ENCODE assay signal across 17 mouse cellular contexts in the genomic region with DNA sequence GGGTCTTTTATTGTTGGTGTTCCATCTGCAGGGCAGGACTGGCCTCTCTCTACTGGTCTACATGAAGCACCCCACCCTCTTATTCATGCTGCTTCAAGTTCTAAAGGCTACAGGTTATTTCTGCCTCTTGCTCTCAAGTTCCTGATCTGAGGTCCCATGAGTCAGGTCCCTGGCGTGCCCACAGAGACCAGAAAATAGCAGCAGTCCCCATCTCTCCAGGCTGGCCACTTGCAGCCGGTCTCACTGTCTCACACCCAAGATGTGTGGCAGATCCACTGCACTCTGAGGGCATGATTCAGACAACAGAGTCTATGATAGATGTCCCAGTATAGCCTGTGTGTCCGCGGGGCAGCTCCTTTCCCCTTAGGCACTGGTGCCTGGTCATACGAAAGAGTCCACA. TPM values are rescaled to one million over a fixed set of nuclear protein-coding genes. Genes with fewer than 3 reads are reported as not detected.
"Had no signal": no experiment of that assay in that cellular context is flagged by ENCODE, and none has a peak within 500 bp of the region (broad histone marks: within the 10 kb centered on the region; RNA-seq: fewer than 3 reads in every experiment).

No protein-coding gene starts in this region.

- DNase-seq: lung, adult 2 months; lung, postnatal 14 days; lung, postnatal 36 days; right cerebral cortex, postnatal 14 days; spleen, adult 18-20 months; thymus, adult 18-20 months; thymus, postnatal 14 days; thymus, postnatal 36 days had no signal

- H3K9me3 ChIP-seq: lung, embryonic 15.5 days; midbrain, embryonic 13.5 days; midbrain, embryonic 15.5 days; neural tube, embryonic 12.5 days had no signal

- H3K4me3 ChIP-seq: lung, embryonic 15.5 days; megakaryocyte, embryonic 14.5 days; midbrain, embryonic 13.5 days; midbrain, embryonic 15.5 days; neural tube, embryonic 12.5 days had no signal

- H3K9ac ChIP-seq: lung, embryonic 15.5 days; midbrain, embryonic 13.5 days; midbrain, embryonic 15.5 days; neural tube, embryonic 12.5 days had no signal

- H3K4me1 ChIP-seq: lung, embryonic 15.5 days; megakaryocyte, embryonic 14.5 days; midbrain, embryonic 13.5 days; midbrain, embryonic 15.5 days; neural tube, embryonic 12.5 days had no signal

- H3K27ac ChIP-seq: lung, embryonic 15.5 days; macrophage; midbrain, embryonic 13.5 days; midbrain, embryonic 15.5 days; neural tube, embryonic 12.5 days had no signal

- H3K36me3 ChIP-seq: lung, embryonic 15.5 days; midbrain, embryonic 13.5 days; midbrain, embryonic 15.5 days; neural tube, embryonic 12.5 days had no signal

- H3K27me3 ChIP-seq: lung, embryonic 15.5 days; midbrain, embryonic 13.5 days; midbrain, embryonic 15.5 days; neural tube, embryonic 12.5 days had no signal

- H3K4me2 ChIP-seq: lung, embryonic 15.5 days; midbrain, embryonic 11.5 days; midbrain, embryonic 13.5 days; midbrain, embryonic 15.5 days; neural tube, embryonic 12.5 days had no signal

- ATAC-seq: lung, postnatal 0 days; midbrain, embryonic 13.5 days; midbrain, embryonic 15.5 days had no signal

RNA-seq across cellular contexts. Expression of a gene that starts 17.1 kb away (rescaled TPM):
- polyA plus RNA-seq: midbrain, embryonic 13.5 days; neural tube, embryonic 14.5 days had no signal
